Mouse (Mus musculus) fat pad, adult 2 months (tissue): Measurements from ENCODE around the gene Iqcf3.
"Not testable (repeated sequence)": the region's sequence is repeated elsewhere in the genome, so short reads cannot be mapped to it uniquely, and the experiment has no call there.

ENCODE experiments used
- DNase-seq: peaks from one replicate; pipeline ENCODE4 v3.0.0-alpha.2; 2011; ENCODE audit warnings: low read depth, low spot score; ENCODE audit errors: extremely low read depth

The Iqcf3 gene

GRCm38 (mm10) chr9:106512729-106513450 is 48.5 kb downstream of the Iqcf3 start:
- DNase-seq, result no peak

GRCm38 (mm10) chr9:106509356-106509755 is 52.1 kb downstream of the Iqcf3 start:
- no peak for DNase-seq

GRCm38 (mm10) chr9:106504246-106504645 is 57.2 kb downstream of the Iqcf3 start:
- DNase-seq, result no peak

GRCm38 (mm10) chr9:106501846-106502245 is 59.6 kb downstream of the Iqcf3 start:
- no peak for DNase-seq

- DNase-seq, result no peak
These were observed 61.8 kb downstream of the Iqcf3 start, which contains the start of gene Iqcf1 for GRCm38 (mm10) chr9:106499667-106500066. Gene Iqcf1, plus strand, starts transcription at chr9:106499967.

- DNase-seq, result not testable (repeated sequence)
These were observed 73.8 kb downstream of the Iqcf3 start for GRCm38 (mm10) chr9:106487602-106488001.

GRCm38 (mm10) chr9:106485076-106485475 is 76.4 kb downstream of the Iqcf3 start:
- no peak for DNase-seq

GRCm38 (mm10) chr9:106483606-106484005 is 77.8 kb downstream of the Iqcf3 start:
- DNase-seq, result no peak

- no peak for DNase-seq
These were observed 78.3 kb downstream of the Iqcf3 start for GRCm38 (mm10) chr9:106483136-106483535.

GRCm38 (mm10) chr9:106482578-106483115 is 78.8 kb downstream of the Iqcf3 start:
- DNase-seq, result no peak

- DNase-seq, result no peak
These were observed 79.8 kb downstream of the Iqcf3 start for GRCm38 (mm10) chr9:106481676-106482075.

GRCm38 (mm10) chr9:106481075-106481474 is 80.4 kb downstream of the Iqcf3 start:
- DNase-seq, result no peak

GRCm38 (mm10) chr9:106480541-106480940 is 80.9 kb downstream of the Iqcf3 start:
- no peak for DNase-seq

GRCm38 (mm10) chr9:106478101-106478500 is 83.3 kb downstream of the Iqcf3 start:
- DNase-seq, result no peak

- no peak for DNase-seq
These were observed 83.8 kb downstream of the Iqcf3 start for GRCm38 (mm10) chr9:106477649-106478048.

GRCm38 (mm10) chr9:106476924-106477484 is 84.4 kb downstream of the Iqcf3 start, which contains the start of gene Parp3:
Gene Parp3, minus strand, starts transcription at chr9:106476949.
- peak; percentile 95 for DNase-seq

- DNase-seq, result no peak
These were observed 85.2 kb downstream of the Iqcf3 start for GRCm38 (mm10) chr9:106476002-106476923.

- DNase-seq, result no peak
These were observed 85.8 kb downstream of the Iqcf3 start, which contains the start of gene Rrp9 for GRCm38 (mm10) chr9:106475663-106476001. Gene Rrp9, plus strand, starts transcription at chr9:106475963.

- DNase-seq, result no peak
These were observed 86.4 kb downstream of the Iqcf3 start for GRCm38 (mm10) chr9:106475046-106475445.

GRCm38 (mm10) chr9:106474456-106474855 is 87.0 kb downstream of the Iqcf3 start:
- no peak for DNase-seq

GRCm38 (mm10) chr9:106473753-106474105 is 87.7 kb downstream of the Iqcf3 start:
- DNase-seq, result no peak
